Mouse (Mus musculus) ES-CJ7 (cell line): ENCODE measurements at regions not wholly inside any gene's neighbourhood (a gene's known extent, or its start where the extent isn't known, plus 50 kb on each side); places are given as distances from the start of the nearest gene placed in this dataset.

ENCODE experiments used
- DNase-seq: peaks from one replicate; pipeline ENCODE4 v3.0.0; 2011; ENCODE audit warnings: low read depth, low spot score

DNA sequence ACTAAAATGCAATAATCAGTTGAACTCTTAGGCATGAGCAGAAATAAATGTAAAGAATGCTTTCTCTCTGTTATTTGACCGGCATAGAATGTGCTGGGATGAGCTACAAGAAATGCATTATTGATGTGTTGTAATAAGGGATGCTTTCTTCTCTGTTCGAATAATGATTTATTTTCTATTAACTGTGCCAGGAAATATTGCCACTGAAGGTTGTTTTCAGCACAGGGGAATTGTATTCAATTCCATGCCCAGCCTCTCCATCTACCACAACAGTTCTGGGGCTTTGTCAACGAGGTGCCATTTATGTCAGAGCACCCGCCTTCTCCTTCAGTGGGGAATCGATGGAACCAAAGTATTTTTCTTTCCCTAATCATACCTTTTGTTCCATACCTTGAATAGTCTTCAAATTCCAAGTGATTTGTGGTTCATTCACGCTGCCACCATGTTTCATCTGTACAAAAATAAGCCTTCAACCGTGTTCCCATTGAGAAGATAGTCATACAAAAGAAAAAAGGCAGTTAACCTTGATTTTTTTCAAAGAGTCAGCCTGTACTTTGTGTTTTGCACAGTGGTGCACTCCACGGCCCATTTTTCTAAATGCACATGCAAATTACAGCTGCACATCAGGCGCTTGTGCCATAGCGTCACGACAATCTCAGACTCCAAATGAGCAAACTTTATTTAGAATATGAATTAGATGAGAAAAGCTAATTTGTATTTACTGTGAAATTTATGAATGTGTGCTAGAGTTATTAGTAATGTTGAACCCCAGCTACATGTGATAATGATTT is 65.1 kb upstream of the Gpr141 start:
- DNase-seq, result no peak

DNA sequence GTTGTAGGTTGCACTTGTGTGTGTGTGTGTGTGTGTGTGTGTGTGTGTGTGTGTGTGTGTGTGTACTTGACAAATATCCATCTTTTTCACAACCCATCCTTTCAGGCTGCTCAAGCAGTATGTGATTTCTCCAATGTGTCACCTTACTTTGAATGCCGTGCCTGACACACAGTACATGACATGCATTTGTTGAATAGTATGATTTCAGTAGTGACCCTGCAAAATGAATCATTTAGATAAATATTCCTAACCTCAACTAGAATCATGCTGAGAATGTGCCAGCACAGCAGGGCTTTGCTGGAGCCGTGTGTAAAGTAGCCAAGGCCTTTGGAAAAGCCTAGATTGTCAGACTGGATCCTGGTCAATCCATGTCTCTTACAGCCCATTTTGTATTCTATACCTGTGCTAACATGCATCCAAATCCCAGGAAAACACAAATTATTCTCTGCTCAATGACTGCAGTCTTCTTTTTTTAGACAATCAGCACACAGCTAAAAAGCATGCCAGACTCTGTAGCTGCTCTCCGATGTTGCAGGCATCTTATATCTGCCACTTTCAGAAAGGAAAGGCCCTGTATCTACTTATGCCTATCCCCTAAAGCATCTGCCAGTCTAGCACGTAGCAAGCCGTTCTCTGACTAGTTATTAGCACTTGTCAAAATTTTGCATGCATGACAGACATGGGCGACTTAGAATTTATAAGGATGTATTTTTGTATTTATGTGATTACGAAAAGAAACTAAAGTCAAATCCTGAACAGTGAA is 60.0 kb upstream of the Gpr141 start:
- DNase-seq, result no peak

DNA sequence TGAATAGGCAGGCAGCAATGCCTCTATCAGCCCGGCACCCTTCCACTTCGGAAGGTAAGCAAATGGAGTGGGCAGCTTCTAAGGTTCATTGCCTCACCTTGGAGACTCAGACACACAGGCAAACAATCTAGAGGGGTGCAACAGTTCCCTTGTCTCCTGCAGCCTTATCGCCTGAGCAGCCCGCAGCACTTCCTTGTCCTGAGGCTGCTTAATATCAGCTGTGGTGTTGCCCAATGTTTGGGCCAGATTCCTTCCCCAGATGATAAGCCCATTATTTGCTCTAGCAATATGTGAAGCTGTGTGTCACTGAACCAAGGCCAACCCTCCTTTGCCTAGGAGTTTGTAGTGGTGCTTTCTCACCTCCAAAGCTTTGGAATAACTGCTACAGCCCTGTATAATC is 58.8 kb upstream of the Gpr141 start:
- no peak for DNase-seq

DNA sequence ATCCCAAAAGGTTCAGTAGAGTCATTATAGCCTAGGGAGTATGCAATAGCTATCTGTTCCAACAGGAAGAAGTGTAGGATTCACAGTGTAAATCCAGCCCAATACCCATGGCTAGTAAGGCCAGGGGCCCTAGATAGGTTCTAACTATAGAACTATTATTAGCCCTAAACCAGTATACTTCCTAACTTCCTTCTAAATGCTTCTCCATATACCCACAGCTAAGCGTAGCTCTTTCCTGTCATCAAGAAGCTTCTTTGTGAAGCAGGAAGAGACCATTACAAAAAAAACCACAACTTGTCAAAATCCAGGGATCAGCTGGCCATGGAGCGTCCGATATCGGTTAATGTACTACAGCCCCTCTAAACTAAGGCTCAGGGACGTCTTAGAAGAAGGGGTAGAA is 57.7 kb upstream of the Gpr141 start:
- no peak for DNase-seq

DNA sequence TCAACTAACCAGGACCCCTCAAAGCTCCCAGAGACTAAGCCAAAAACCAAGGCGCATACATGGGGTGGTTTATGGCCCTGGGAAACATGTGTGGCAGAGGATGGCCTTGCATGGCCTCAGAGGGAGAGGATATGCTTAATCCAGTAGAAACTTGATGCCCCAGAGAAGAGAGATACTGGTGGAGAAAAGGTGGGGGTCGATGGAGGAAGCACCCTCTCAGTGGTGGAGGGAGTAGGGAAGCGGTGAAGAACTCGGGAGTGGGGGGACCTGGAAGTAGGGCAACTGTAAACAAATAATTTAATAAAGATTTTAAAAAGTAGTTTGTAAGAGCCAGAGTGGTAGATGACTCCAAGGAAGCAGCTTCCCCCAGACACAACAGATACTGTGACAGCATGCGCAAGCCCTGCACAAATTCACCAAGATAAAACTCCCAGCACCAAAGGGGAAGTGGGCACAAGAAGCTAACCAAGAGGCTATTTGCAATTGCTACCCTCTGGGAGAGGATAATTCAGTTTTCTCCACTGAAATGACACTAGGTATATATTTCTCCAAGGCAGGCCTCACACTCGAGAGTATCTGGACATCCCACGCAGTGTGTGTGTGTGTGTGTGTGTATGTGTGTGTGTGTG is 50.7 kb upstream of the Gpr141 start:
- DNase-seq, result no peak
